Mouse (Mus musculus) MEL-GATA-1-ER (cell line): ENCODE data around the gene Zfpm1.

Experiments
- DNase-seq: peaks from one replicate; pipeline ENCODE4 v3.0.0-alpha.2; 2012; ENCODE audit warnings: low read depth; ENCODE audit errors: extremely low read depth

Zfpm1 gene

DNA sequence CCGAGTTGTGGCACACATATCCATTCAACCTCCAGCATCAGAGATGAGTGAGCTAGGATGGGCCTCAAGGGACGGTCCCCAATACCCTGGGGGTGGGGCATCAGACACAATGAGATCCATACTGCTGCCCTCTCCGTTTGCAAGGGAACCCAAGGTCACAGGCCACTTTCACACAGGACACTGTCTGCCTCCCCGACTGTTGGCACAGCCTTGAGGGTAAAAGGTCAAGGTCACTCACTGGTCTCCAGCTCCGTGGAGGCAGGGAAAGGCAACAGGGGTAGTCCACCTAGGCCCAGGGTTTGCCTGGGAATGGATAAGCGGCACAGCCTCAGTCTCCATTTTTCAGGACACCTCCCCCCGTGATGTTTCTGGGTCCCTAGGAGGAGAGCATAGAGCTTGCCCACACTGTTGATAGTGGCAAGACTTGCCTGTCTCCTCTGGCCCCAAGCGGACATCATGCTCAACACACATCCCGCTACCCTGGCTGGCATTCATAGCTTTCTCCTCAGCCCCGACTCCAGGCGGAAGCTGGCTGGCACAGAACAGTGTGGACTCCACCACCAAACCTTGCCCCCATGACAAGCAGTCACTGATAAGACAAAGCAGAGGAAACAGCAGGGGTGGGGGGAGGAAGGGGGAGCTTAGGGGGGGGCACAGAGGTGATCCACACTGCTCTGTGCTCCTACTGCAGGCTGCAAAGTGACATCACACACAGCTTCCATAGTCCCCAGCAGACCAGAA lies 7.1 kb upstream of the Zfpm1 start:
- no peak for DNase-seq

DNA sequence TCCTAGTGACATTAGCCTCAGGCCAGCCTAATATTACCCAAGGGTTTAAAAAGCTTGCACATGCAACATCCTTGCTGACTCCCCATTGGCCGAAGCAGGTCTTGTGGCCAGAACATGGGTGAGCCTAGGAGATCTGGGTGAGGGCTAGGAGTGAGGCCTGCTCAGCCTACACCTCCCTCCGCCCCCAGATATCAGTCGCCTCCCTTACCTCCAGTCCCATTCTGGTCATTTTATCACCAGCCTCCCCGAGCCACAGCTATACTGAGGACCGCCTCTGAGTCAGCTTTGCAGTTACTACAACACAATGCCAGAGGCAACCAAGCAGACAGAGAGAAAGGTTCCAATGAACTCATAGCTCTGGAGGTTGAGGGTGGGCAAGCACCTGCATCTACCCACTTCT lies 5.6 kb upstream of the Zfpm1 start:
- no peak for DNase-seq

DNA sequence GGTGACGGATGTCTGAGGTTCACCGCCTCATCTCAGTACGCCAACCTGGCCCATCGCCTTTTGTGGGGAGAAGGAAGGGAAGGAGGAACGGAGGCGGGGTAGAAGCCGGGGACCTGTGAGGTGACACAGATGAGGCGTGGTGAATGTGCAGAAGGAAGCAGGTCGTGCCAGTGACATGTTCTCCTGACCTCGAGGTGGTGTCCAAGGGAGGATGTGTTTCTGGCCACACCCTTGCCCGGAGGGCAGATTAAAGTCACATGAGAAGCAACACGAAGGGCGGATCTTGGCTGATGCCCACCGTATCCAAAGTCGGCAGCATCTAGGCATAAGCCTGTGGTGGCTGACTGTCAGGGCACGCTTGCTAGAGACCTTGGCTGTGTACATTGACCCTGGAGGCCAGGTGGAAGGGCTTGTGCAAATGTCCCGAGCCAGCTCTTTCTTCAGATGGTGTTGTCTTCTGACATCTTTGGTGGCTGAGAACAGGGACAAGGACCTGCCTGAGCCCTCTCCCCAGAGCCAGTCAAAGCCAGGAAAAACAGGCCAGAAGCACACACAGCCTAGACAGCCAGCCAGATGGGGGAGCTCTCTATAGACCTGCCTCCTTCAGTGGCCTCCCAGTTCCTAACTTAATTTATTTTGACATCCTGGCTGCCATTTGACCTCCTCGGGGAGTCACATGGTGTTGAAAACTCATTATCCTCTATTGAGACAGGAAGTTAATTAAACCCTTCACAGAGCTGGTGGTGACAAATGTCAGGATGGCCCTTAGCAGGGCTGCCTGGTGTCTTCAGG lies 4.5 kb upstream of the Zfpm1 start:
- no peak for DNase-seq

DNA sequence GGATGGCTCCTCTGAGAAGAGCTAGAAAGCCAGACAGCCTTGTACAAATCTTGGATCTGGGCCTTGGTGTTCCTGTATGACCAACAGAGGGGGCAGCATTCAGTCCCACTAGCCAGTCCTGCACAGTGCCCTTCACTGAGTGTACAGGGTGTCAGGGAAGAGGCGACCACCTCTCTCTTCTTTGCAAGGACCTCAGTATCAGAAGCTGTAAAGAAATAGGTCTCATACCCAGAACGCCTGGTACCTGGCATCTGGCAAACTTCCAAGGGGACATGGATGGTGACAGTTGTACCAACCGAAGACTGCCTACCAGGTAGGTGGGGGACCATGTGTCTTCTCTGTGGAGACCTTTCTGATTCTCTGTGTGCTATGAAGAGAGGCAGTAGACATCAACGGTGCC lies 1.8 kb upstream of the Zfpm1 start:
- DNase-seq: no peak

DNA sequence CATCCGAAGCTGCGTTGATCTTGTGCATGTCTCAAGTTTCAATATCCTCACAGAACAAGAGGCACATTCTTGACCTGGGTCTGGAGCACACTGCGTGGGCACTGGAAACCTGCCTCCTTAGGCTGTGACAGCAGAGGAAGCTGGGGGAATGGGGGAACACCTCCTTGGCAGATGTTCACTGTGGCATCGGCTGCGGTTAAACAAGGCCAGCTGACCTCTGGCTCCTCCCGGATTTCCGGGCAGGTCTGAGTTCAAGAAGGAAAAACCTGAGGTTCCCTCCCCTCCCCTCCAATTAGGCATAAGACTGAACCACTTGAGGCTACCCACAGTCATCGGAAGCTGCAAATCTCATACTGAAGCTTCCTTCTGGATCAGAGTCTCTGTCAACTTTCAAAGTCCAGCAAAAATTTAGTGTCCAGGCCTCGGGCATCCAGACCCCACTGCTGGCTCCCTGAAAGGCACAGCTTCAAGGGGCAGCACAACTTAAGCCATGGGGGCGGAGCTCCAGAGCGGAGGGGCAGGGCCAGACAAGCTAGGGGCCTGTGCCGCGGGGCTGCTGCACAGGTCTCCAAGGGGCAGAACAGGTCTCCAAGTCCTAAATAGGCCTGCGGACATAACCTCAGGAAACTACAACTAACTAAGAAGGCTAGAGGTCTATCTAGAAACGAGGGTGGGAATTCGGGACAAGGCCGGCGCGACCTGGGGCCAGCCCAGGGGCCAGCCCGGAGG lies 1.2 kb upstream of the Zfpm1 start:
- peak; percentile 47 for DNase-seq

DNA sequence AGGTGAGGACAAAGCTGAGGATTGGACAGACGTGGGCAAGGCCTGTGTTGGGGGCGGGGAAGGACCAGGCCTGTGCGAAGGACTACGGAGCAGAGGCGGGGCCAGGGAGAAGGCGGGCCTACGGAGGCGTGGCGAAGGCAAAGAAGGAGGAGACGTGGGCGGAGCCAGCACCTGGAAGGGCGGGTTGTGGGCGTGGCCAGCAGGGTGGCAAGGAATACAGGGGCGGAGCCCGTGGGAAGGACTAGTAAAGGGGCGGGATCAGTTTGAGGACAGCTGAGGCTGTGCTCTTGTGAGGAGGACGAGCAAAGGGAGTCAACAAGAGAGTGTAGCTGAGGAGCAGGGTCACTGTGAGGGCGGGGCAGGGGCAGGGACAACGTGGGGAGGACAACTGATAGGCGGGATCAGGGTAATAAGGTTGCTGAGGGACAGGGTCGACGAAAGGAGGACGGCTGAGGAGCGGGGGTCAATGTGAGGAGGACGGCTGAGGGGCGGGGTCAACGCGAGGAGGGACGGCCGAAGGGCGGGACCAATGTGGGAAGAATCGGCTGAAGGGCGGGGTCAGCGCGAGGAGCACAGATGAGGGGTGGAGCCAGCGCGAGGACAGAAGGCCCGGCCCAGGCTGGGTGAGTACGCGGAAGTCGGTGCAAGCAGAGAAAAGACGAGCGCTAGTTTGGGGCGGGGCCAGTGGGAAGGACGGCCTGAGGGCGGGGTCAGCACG lies 465 bp upstream of the Zfpm1 start:
- peak; percentile 78 for DNase-seq

DNA sequence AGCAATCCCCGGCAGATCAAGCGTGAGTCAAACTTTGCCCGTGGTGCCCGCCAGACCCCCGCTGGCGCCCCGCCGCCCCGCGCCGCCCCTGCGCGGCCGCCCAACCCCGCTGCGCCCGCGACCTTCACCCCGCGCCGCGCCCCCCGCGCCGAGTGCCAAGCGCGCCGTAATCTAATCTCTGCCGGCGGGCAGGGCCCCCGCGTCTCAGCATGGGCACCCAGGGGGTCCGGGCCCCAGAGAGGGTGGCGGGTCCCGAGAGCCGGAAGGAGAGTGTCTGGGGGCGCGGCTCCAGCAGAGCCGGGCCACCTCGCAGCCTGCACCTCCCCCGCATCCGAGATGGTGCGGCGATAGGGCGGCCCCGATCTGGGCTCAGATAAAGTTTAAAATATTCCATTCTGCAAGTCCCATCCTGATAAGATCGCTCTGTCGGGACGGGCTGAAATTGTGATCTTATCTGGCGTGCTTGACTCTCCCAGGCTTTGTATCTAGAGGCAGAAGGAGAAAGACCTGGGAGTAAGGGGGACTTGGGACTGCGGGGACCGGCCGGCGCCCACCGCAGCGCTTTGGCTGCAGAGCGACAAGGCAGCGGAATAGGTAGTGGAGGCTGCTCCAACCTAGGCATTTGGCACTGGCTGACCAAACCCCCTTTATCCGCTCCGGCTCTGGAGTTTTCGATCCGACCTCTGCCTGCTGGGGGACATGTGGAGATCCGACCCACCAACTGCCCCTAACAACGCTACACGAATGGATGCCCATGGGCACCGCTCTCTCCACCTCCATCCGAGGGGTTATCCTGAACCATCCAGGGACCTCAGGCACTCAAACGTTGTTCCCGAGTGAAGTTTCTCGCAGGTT lies 787 bp downstream of the Zfpm1 start:
- DNase-seq: no peak

DNA sequence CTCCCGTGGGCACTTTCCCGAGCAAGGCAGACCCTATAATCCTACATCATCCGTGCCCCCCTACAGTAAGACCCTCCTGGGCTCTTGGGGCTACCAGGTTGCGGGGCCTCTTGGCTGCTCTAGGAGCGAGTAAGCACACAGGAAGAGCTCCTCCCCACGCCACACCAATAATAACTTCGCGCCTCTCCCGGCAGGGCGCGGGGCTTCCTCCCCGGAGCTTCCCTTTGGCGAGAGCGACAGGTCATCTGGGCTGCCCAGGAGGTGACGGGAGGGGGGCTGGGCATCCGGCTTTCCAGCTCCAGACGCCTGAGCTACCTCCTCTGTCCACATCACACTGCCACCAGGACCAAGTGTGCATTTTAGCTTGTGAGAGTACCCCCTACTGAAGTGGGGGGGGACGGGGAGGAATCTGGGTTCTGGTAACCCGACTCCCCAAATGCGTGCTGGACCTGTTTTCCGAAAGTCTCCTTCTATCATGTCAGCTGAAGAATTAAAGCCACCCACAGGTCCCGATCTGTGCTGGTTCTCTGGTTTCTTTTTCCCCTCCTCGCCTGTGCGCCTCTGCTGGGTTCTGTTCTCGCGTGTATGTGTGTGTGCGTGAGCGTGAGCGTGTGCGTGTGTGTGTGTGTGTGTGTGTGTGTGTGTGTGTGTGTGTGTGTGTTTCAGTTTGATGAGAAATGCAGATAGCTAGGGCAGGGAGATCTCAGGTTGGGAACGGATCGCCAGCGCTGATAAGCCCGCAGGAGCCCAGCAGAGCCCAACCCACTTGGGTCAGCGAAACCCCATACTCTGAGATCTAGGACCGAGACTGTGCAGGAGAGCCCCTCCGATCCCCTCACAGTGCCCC lies 1.6 kb downstream of the Zfpm1 start:
- DNase-seq: no peak

DNA sequence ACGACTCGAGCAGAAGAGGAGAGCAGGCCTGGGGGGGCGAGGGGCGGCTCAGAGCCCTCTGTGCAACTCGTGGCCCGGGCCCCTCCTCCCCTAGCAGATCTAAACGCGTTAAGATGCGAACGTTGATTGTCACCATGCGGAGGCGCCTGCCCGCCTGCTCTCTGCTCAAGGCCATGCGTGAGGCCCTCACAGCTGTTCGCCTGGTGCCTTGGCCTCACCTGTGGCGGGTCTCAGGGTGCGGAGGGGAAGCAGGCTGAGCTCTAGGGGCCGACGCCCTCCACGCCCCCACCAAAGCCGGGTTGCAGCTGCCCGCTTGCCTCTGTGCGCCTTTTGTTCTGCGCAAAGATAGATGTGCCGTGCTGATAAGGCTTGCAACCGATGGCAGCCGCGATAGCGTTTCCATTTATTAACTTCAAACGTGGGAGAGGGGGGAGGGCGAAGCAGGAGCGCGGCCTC lies 2.3 kb downstream of the Zfpm1 start:
- no peak for DNase-seq

DNA sequence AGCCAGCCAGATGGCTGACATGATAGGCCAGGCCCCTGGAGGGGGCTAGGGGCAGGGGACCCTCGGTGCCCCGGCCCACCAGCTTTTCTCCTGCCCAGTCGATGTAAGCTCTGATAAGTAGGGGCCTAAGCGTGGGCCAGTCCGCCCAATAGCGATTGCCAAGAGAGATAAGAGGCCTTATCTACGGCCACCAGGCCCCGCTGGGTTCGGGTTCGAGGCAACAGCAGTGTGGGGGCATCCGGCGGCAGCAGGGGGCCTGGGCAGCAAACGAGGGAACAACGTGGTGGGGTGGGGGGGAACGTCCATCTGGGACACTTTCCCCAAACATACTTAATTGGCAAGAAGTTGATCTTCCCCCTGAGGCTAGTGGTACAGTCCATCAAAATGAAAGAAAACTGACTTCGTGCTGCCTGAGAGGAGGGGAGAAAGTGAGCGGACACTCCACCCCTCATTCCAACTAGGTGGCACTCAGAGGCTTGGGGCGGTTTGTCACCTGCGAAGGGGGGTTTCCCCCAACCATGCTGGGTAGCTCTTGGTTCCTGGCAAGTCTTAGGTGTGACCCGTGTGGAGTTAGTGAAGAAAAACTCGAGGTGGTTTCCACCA lies 2.8 kb downstream of the Zfpm1 start:
- DNase-seq: peak; percentile 96

DNA sequence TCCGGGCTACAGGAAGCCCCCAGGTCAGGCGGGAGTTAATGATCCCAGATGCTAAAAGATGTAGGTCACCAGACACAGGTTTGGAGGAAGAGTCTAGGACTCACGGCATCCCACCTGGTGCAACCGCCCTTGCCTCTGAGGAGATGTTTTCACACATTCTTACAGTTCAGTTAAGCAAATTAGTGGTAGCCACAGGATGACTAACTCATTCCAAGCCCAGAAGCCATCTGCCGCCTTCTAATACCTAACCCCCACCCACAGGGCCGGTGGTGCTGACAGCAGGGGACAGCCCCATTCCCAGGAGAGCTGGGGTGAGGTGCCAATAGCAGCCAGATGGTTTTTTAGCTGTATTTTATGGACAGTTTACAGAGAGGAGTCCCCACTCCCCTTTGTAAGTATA lies 3.8 kb downstream of the Zfpm1 start:
- DNase-seq: no peak

DNA sequence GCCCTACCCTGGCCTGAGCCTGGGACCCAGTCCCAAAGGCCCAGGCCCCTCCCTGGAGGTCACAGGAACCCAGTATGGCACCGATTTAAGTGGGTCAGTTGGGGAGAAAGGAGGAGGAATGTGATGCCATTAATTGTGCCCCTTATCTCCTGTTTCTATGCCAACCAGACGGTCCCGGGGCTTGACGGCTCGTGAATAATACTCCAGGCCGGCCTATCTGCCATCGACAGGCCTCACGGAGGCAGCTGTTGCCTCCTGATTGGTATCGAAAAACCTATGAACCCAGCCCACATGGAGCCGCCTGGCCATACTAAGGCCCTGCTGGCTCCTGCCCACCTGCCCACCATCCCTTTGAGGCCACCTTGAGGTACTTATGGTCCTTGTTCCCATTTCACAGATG lies 5.0 kb downstream of the Zfpm1 start:
- DNase-seq: peak; percentile 61

DNA sequence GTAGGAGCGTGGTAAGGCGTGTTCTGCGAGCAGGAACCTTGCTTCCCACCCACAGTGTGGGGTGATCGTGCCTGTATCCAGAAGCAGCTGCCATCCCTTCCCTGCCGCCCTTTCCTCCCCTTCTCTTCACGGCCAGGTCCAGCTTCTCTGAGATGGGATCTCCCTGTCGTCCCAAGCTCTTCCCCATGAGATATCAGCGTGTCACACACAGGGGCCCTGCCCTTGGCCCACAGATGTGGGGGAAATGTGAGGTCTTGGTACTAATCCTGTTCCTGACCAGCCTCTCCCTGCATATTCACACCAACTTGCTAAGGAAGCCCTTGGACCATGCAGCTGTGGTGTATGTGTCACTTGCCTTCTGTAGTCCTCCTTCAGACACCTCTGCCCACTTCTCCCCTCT lies 5.8 kb downstream of the Zfpm1 start:
- no peak for DNase-seq

DNA sequence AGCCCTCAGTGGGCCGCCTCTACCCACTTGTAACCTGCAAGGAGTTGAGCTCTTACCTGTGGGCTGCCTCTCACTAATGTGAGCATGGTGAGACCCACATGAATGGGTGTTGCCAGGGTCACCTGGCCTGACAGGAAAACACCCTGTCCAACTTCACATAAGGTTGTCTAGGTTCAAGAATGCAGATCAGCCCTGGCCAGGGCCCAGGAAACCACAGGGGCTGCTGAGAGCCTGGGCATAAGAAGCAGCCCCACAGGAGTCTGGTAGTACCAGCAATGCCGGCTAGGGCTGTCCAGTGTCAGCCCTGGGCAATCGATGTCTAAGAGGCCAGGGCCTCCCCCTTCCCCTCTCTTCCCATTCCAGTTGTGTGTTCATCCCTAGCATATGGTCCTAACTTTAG lies 6.4 kb downstream of the Zfpm1 start:
- no peak for DNase-seq

DNA sequence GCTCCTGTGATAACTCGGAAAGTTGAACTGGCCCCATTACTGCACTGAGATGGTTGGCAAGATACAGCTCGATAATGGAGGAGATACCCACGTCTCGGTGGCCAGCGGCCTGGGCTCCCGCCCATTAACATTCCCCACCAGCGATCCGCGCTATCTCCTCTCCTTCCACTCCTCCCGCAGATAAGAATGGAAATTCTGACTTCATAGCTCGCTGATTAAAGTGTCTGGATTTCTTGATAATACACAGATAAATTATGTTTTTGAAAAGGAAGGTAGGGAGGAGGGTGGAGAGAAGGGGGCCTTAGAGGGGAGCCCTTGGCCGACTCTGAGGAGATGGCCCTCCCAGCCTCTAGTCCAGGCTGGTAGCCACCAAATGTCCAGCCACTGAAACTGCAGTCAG lies 9.1 kb downstream of the Zfpm1 start:
- no peak for DNase-seq

DNA sequence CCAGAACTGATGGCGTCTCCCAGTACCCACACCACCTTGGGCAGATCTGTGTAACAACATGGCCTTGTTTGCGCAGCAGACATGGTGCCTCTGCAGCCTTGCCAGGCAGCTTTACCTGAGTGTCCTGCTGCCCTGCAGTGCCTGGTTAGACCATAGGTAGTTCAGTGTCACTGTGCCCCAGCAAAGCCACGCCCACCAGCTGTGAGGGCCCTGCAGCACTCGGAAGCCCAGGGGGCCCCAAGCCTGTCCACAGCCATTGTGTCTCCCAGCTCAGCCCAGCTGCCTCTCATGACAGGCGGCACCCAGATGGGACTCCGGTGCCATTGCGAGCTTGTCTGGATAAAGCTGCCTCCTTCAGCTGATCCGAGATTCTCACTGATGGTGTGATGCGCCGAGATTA lies 9.6 kb downstream of the Zfpm1 start:
- no peak for DNase-seq

DNA sequence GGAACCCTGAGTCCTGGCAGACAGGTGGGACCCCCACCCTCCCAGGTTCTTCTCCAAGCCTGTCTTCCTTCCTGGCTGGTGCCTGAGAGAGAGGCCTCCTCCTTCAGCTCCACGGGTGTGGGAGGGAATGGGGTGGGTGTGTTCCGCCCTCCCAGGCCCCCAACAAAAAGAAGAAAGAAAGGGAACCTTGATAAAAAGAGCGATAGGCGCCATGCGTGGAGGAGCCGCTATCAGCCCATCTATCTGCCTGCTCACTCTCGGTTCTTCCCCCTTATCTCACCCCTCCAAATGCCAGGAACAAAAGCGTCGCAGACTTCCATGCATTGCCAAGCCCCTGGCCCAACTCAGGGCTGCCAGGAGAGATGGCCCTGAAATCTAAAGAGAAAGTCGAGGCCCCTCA lies 11.5 kb downstream of the Zfpm1 start:
- no peak for DNase-seq

DNA sequence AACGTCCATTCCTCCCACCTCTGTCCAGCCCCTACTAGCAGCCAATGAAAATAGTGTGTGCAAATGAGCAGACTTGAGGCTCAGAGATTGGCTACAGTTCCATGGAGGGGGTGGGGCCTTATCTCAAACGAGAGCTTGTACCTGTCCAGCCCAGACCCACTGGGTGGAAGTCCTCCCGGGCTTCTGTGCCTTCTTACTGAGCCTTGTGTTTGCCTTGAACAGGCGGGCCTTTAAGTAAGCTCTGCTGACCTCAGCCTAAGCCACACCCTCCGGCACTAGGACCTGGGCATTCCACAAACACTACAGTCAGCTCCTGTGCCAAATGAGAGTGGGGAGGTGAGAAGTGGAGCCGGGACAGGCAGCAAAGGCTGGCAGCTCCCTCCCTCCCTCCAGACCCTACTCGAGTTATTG lies 12.3 kb downstream of the Zfpm1 start:
- peak; percentile 76 for DNase-seq

DNA sequence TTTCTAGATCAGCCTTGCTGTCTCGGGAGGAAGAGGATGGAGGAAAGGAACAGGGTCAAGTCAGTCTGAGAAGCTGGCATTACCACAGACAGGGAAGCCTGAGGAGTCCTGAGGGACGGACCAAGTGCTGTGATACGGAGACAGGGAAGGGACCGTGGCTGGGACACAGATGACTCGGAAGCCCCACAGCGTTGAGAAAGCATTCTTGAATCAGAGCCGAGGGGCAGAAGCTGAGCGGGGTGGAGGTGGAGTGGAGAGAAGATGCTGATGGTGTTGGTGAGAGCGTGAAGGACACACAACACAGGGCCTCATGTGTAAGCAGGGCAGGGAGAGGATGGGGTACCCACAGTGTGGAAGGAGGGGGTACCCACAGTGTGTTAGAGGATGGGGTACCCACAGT lies 13.4 kb downstream of the Zfpm1 start:
- no peak for DNase-seq
